Mouse (Mus musculus): ENCODE data around the gene Gm11444. TPM values are rescaled to one million over a fixed set of nuclear protein-coding genes. Genes with fewer than 3 reads are reported as not detected.

The Gm11444 gene
- not detected in 2 replicates for polyA plus RNA-seq (2014; fragmentation: Nextera tagmentation; extraction: Ambion mirVana)

- Histone ChIP-seq H3K36me3 (ENCODE audit: control insufficient read depth, insufficient read depth, low read length) (no peaks in the 10 kb centered on the region), H3K9me3 (ENCODE audit: control insufficient read depth, low read length) (no peaks in the 10 kb centered on the region), H3K4me2 (ENCODE audit: low read depth, low read length, severe bottlenecking) (no peak within 1 kb of the TSS; the same call in 1 of the 2 replicates), H3K4me3 (ENCODE audit: low read depth, low read length) (no peak within 1 kb of the TSS), H3K9ac (ENCODE audit: low read length) (no peak within 1 kb of the TSS), H3K4me1 (replicated peaks; ENCODE audit: control insufficient read depth, insufficient read depth, low read length) (no peaks in the 10 kb centered on the region; the same call in 1 of the 2 replicates), H3K27ac (ENCODE audit: low read depth, low read length) (no peak within 1 kb of the TSS), H3K27me3 (ENCODE audit: control insufficient read depth, insufficient read depth, low read length) (peaks cover 13% of the 10 kb centered on the region)
- WGBS = 84% methylated on average over 6 of the region's 6 CpGs
- DNase-seq (ENCODE audit: low spot score) (no peak), ATAC-seq (replicated peaks; ENCODE audit: low FRiP score) (no peak)
Observed at GRCm38 (mm10) chr11:85850233-85850632, at the start of gene Gm11444. Gene Gm11444, minus strand, starts transcription at chr11:85850333.

- Histone ChIP-seq H3K4me2 (ENCODE audit: low read depth, low read length, severe bottlenecking) (no peak overlapping the region), H3K9me3 (ENCODE audit: control insufficient read depth, low read length) (no peaks in the 10 kb centered on the region), H3K4me1 (replicated peaks; ENCODE audit: control insufficient read depth, insufficient read depth, low read length) (0 out of 2 replicates have a peak, but pooled peaks cover 4% of the 10 kb centered on the region), H3K9ac (ENCODE audit: low read length) (no peak overlapping the region), H3K27ac (ENCODE audit: low read depth, low read length) (no peak overlapping the region), H3K27me3 (ENCODE audit: control insufficient read depth, insufficient read depth, low read length) (peaks cover 71% of the 10 kb centered on the region), H3K36me3 (ENCODE audit: control insufficient read depth, insufficient read depth, low read length) (no peaks in the 10 kb centered on the region), H3K4me3 (ENCODE audit: low read depth, low read length) (no peak overlapping the region)
- WGBS = 25% methylated on average over 10 of the region's 13 CpGs
- ATAC-seq (replicated peaks; ENCODE audit: low FRiP score) (no peak), DNase-seq (ENCODE audit: low spot score) (no peak)
Observed at GRCm38 (mm10) chr11:85896335-85896985, 46.3 kb upstream of the Gm11444 start.

GRCm38 (mm10) chr11:85894731-85895545 lies 44.8 kb upstream of the Gm11444 start:
- H3K4me3 ChIP-seq (ENCODE audit: low read depth, low read length) = peak overlapping the region; percentile 23
- peak overlapping the region; percentile 43 for H3K4me2 ChIP-seq (ENCODE audit: low read depth, low read length, severe bottlenecking)
- no peaks in the 10 kb centered on the region for H3K9me3 ChIP-seq (ENCODE audit: control insufficient read depth, low read length)
- H3K27me3 ChIP-seq (ENCODE audit: control insufficient read depth, insufficient read depth, low read length) = peaks cover 84% of the 10 kb centered on the region
- no peak overlapping the region for H3K27ac ChIP-seq (ENCODE audit: low read depth, low read length)
- H3K9ac ChIP-seq (ENCODE audit: low read length) = no peak overlapping the region
- 0 out of 2 replicates have a peak, but pooled peaks cover 8% of the 10 kb centered on the region for H3K4me1 ChIP-seq (replicated peaks; ENCODE audit: control insufficient read depth, insufficient read depth, low read length)
- H3K36me3 ChIP-seq (ENCODE audit: control insufficient read depth, insufficient read depth, low read length) = no peaks in the 10 kb centered on the region
- DNase-seq (ENCODE audit: low spot score) (peak; percentile 67), ATAC-seq (replicated peaks; ENCODE audit: low FRiP score) (0 out of 2 replicates have a peak, but pooled peaks have one; percentile 51)
- WGBS = under 1% methylated on average over 43 of the region's 43 CpGs

- H3K4me2 ChIP-seq (ENCODE audit: low read depth, low read length, severe bottlenecking) = no peak overlapping the region
- 0 out of 2 replicates have a peak, but pooled peaks cover 8% of the 10 kb centered on the region for H3K4me1 ChIP-seq (replicated peaks; ENCODE audit: control insufficient read depth, insufficient read depth, low read length)
- no peak overlapping the region for H3K9ac ChIP-seq (ENCODE audit: low read length)
- H3K36me3 ChIP-seq (ENCODE audit: control insufficient read depth, insufficient read depth, low read length) = no peaks in the 10 kb centered on the region
- 1% methylated on average over 3 of the region's 3 CpGs for WGBS
- peaks cover 90% of the 10 kb centered on the region for H3K27me3 ChIP-seq (ENCODE audit: control insufficient read depth, insufficient read depth, low read length)
- ATAC-seq (replicated peaks; ENCODE audit: low FRiP score) = no peak
- H3K27ac ChIP-seq (ENCODE audit: low read depth, low read length) = no peak overlapping the region
- H3K4me3 ChIP-seq (ENCODE audit: low read depth, low read length) = no peak overlapping the region
- H3K9me3 ChIP-seq (ENCODE audit: control insufficient read depth, low read length) = no peaks in the 10 kb centered on the region
- DNase-seq (ENCODE audit: low spot score) = no peak
Observed at GRCm38 (mm10) chr11:85894136-85894530, 44.0 kb upstream of the Gm11444 start.

GRCm38 (mm10) chr11:85893400-85894135 lies 43.4 kb upstream of the Gm11444 start:
- H3K27me3 ChIP-seq (ENCODE audit: control insufficient read depth, insufficient read depth, low read length) = peaks cover 95% of the 10 kb centered on the region
- DNase-seq (ENCODE audit: low spot score) (no peak), ATAC-seq (replicated peaks; ENCODE audit: low FRiP score) (no peak)
- WGBS = under 1% methylated on average over 13 of the region's 13 CpGs
- H3K9me3 ChIP-seq (ENCODE audit: control insufficient read depth, low read length) = no peaks in the 10 kb centered on the region
- H3K4me3 ChIP-seq (ENCODE audit: low read depth, low read length) = no peak overlapping the region
- 0 out of 2 replicates have a peak, but pooled peaks cover 8% of the 10 kb centered on the region for H3K4me1 ChIP-seq (replicated peaks; ENCODE audit: control insufficient read depth, insufficient read depth, low read length)
- H3K36me3 ChIP-seq (ENCODE audit: control insufficient read depth, insufficient read depth, low read length) = no peaks in the 10 kb centered on the region
- H3K27ac ChIP-seq (ENCODE audit: low read depth, low read length) = no peak overlapping the region
- no peak overlapping the region for H3K9ac ChIP-seq (ENCODE audit: low read length)
- H3K4me2 ChIP-seq (ENCODE audit: low read depth, low read length, severe bottlenecking) = no peak overlapping the region

GRCm38 (mm10) chr11:85892771-85893170 lies 42.6 kb upstream of the Gm11444 start:
- no peak for DNase-seq (ENCODE audit: low spot score)
- no peak overlapping the region for H3K27ac ChIP-seq (ENCODE audit: low read depth, low read length)
- no peak overlapping the region for H3K4me2 ChIP-seq (ENCODE audit: low read depth, low read length, severe bottlenecking)
- peaks cover 95% of the 10 kb centered on the region for H3K27me3 ChIP-seq (ENCODE audit: control insufficient read depth, insufficient read depth, low read length)
- no peak overlapping the region for H3K9ac ChIP-seq (ENCODE audit: low read length)
- 2% methylated on average over 6 of the region's 6 CpGs for WGBS
- H3K4me3 ChIP-seq (ENCODE audit: low read depth, low read length) = no peak overlapping the region
- H3K4me1 ChIP-seq (replicated peaks; ENCODE audit: control insufficient read depth, insufficient read depth, low read length) = peaks cover 12% of the 10 kb centered on the region; the same call in 1 of the 2 replicates
- no peaks in the 10 kb centered on the region for H3K9me3 ChIP-seq (ENCODE audit: control insufficient read depth, low read length)
- no peaks in the 10 kb centered on the region for H3K36me3 ChIP-seq (ENCODE audit: control insufficient read depth, insufficient read depth, low read length)
- ATAC-seq (replicated peaks; ENCODE audit: low FRiP score) = no peak

- Histone ChIP-seq H3K4me1 (replicated peaks; ENCODE audit: control insufficient read depth, insufficient read depth, low read length) (peaks cover 12% of the 10 kb centered on the region; the same call in 1 of the 2 replicates), H3K4me2 (ENCODE audit: low read depth, low read length, severe bottlenecking) (no peak overlapping the region), H3K9me3 (ENCODE audit: control insufficient read depth, low read length) (no peaks in the 10 kb centered on the region), H3K27me3 (ENCODE audit: control insufficient read depth, insufficient read depth, low read length) (peaks cover 87% of the 10 kb centered on the region), H3K36me3 (ENCODE audit: control insufficient read depth, insufficient read depth, low read length) (no peaks in the 10 kb centered on the region), H3K4me3 (ENCODE audit: low read depth, low read length) (no peak overlapping the region), H3K27ac (ENCODE audit: low read depth, low read length) (no peak overlapping the region), H3K9ac (ENCODE audit: low read length) (no peak overlapping the region)
- no peak for ATAC-seq (replicated peaks; ENCODE audit: low FRiP score)
- DNase-seq (ENCODE audit: low spot score) = no peak
- 8% methylated on average over 2 of the region's 2 CpGs for WGBS
Observed at GRCm38 (mm10) chr11:85891692-85892040, 41.5 kb upstream of the Gm11444 start.

GRCm38 (mm10) chr11:85891010-85891691 lies 41.0 kb upstream of the Gm11444 start:
- Histone ChIP-seq H3K36me3 (ENCODE audit: control insufficient read depth, insufficient read depth, low read length) (no peaks in the 10 kb centered on the region), H3K9me3 (ENCODE audit: control insufficient read depth, low read length) (no peaks in the 10 kb centered on the region), H3K4me2 (ENCODE audit: low read depth, low read length, severe bottlenecking) (no peak overlapping the region), H3K27ac (ENCODE audit: low read depth, low read length) (no peak overlapping the region), H3K4me1 (replicated peaks; ENCODE audit: control insufficient read depth, insufficient read depth, low read length) (peaks cover 16% of the 10 kb centered on the region), H3K4me3 (ENCODE audit: low read depth, low read length) (no peak overlapping the region), H3K27me3 (ENCODE audit: control insufficient read depth, insufficient read depth, low read length) (peaks cover 87% of the 10 kb centered on the region), H3K9ac (ENCODE audit: low read length) (no peak overlapping the region)
- 0% methylated on average over 13 of the region's 13 CpGs for WGBS
- ATAC-seq (replicated peaks; ENCODE audit: low FRiP score) = no peak
- no peak for DNase-seq (ENCODE audit: low spot score)
